ENCODE assay signal across 7 mouse cellular contexts in genomic region chr19:9980258-9980657, GRCm38 (mm10). TPM values are rescaled to one million over a fixed set of nuclear protein-coding genes. Genes with fewer than 3 reads are reported as not detected.
DNase-seq lines count a peak whose midpoint lies in the region; ATAC-seq and TF ChIP-seq lines count a peak whose summit lies in the region.

Gene Fth1 (plus strand): TSS chr19:9980598.

- H3K27me3 ChIP-seq in forebrain, embryonic 13.5 days, result no peaks in the 10 kb centered on the region
- H3K27me3 ChIP-seq in hindbrain, embryonic 11.5 days (ENCODE audit: control insufficient read depth, insufficient read depth, low read length), result no peaks in the 10 kb centered on the region
- H3K27me3 ChIP-seq in liver, embryonic 13.5 days, result no peaks in the 10 kb centered on the region

- no peak for ATAC-seq in CD4-positive, CD25-positive, alpha-beta regulatory T cell, adult 4 months
- ATAC-seq in forebrain, embryonic 13.5 days, result no peak
- ATAC-seq in hindbrain, embryonic 11.5 days (ENCODE audit: low FRiP score), result no peak
- no peak for ATAC-seq in liver, embryonic 13.5 days (ENCODE audit: low read depth)

- no peak for DNase-seq in ES-E14 (ENCODE audit: low read depth, low spot score)
- no peak for DNase-seq in hindbrain, embryonic 11.5 days (ENCODE audit: low spot score)
- no peak for DNase-seq in liver, embryonic 13.5 days
- no peak for DNase-seq in cerebellum, adult 9-11 months
- no peak for DNase-seq in thymus, postnatal 36 days

- H3K9me3 ChIP-seq in ES-E14 (ENCODE audit: control insufficient read depth, insufficient read depth, low read depth, low read length), result no peaks in the 10 kb centered on the region
- H3K9me3 ChIP-seq in forebrain, embryonic 13.5 days (replicated peaks), result no peaks in the 10 kb centered on the region
- H3K9me3 ChIP-seq in hindbrain, embryonic 11.5 days (ENCODE audit: control insufficient read depth, low read length), result no peaks in the 10 kb centered on the region
- H3K9me3 ChIP-seq in liver, embryonic 13.5 days (replicated peaks), result no peaks in the 10 kb centered on the region

- WGBS in forebrain, embryonic 13.5 days, result 90% methylated on average over 4 of the region's 4 CpGs
- 89% methylated on average over 4 of the region's 4 CpGs for WGBS in hindbrain, embryonic 11.5 days
- 71% methylated on average over 4 of the region's 4 CpGs for WGBS in liver, embryonic 13.5 days (ENCODE audit: insufficient replicate concordance)

- in situ Hi-C loops in ES-E14 (cut with MboI; ENCODE audit: low sequenced_read_pairs in 2 of 2, unreplicated experiment in 2 of 2), result no loop called here

- no peak within 1 kb of the TSS for H3K9ac ChIP-seq in ES-E14 (ENCODE audit: insufficient read depth, low read depth, low read length, poor library complexity, severe bottlenecking)
- H3K9ac ChIP-seq in forebrain, embryonic 13.5 days, result 0 out of 2 replicates have a peak within 1 kb of the TSS, but pooled peaks have one; percentile 89
- no peak within 1 kb of the TSS; the same call in 1 of the 2 replicates for H3K9ac ChIP-seq in hindbrain, embryonic 11.5 days (ENCODE audit: low read depth, low read length)
- H3K9ac ChIP-seq in liver, embryonic 13.5 days, result peak within 1 kb of the TSS; percentile 84

- H3K4me1 ChIP-seq in ES-E14 (ENCODE audit: control insufficient read depth in 2 of 2, insufficient read depth in 2 of 2, low read length in 2 of 2, poor library complexity in 1 of 2), result peaks cover 8 to 24% of the 10 kb centered on the region in 2 experiments; a peak in 3 of 4 replicates
- peaks cover 24% of the 10 kb centered on the region for H3K4me1 ChIP-seq in forebrain, embryonic 13.5 days
- 0 out of 2 replicates have a peak, but pooled peaks cover 2% of the 10 kb centered on the region for H3K4me1 ChIP-seq in hindbrain, embryonic 11.5 days (replicated peaks; ENCODE audit: control insufficient read depth, insufficient read depth, low read length)
- H3K4me1 ChIP-seq in liver, embryonic 13.5 days (replicated peaks), result peaks cover 84% of the 10 kb centered on the region

- 0 out of 2 replicates have a peak within 1 kb of the TSS, but pooled peaks have one; percentile 81 for H3K4me2 ChIP-seq in forebrain, embryonic 13.5 days
- H3K4me2 ChIP-seq in hindbrain, embryonic 11.5 days (replicated peaks; ENCODE audit: low read depth, low read length), result no peak within 1 kb of the TSS
- peak within 1 kb of the TSS; percentile 80 for H3K4me2 ChIP-seq in liver, embryonic 13.5 days

- H3K36me3 ChIP-seq in ES-E14 (ENCODE audit: control insufficient read depth, insufficient read depth, low read length, poor library complexity, severe bottlenecking), result peaks cover 13% of the 10 kb centered on the region
- peaks cover 13% of the 10 kb centered on the region for H3K36me3 ChIP-seq in forebrain, embryonic 13.5 days (ENCODE audit: poor library complexity, severe bottlenecking)
- peaks cover 3% of the 10 kb centered on the region; the same call in 1 of the 2 replicates for H3K36me3 ChIP-seq in hindbrain, embryonic 11.5 days (ENCODE audit: control insufficient read depth, insufficient read depth, low read length)
- peaks cover 19% of the 10 kb centered on the region for H3K36me3 ChIP-seq in liver, embryonic 13.5 days

- no peak within 1 kb of the TSS for H3K27ac ChIP-seq in ES-E14 (ENCODE audit: insufficient read depth, low read depth, low read length, poor library complexity, severe bottlenecking)
- H3K27ac ChIP-seq in forebrain, embryonic 13.5 days, result no peak within 1 kb of the TSS
- no peak within 1 kb of the TSS for H3K27ac ChIP-seq in hindbrain, embryonic 11.5 days (ENCODE audit: low read depth, low read length)
- H3K27ac ChIP-seq in liver, embryonic 13.5 days, result peak within 1 kb of the TSS; percentile 97

- H3K4me3 ChIP-seq in ES-E14 (ENCODE audit: insufficient read depth in 1 of 2, low read depth in 1 of 2, low read length in 2 of 2, poor library complexity in 1 of 2, severe bottlenecking in 1 of 2), result no peak within 1 kb of the TSS
- H3K4me3 ChIP-seq in forebrain, embryonic 13.5 days, result 0 out of 2 replicates have a peak within 1 kb of the TSS, but pooled peaks have one; percentile 85
- H3K4me3 ChIP-seq in hindbrain, embryonic 11.5 days (ENCODE audit: low read depth, low read length), result no peak within 1 kb of the TSS
- peak within 1 kb of the TSS; percentile 88 for H3K4me3 ChIP-seq in liver, embryonic 13.5 days (replicated peaks)

TF ChIP-seq in ES-E14, 5 proteins besides CTCF, POLR2A, EP300 and RAD21:
- no peak for TF ChIP-seq HCFC1 (IDR thresholded peaks at IDR 0.05; ENCODE audit: borderline replicate concordance, insufficient read depth, low read length)
- TF ChIP-seq MAFK (IDR thresholded peaks at IDR 0.05; ENCODE audit: insufficient read depth, low read depth, low read length), result no peak

RNA-seq across cellular contexts. Expression of gene Fth1, which starts in this region (rescaled TPM):
- 1,000 to 10,000 TPM; 2,170 to 2,387 TPM for polyA plus RNA-seq in CD4-positive, CD25-positive, alpha-beta regulatory T cell, adult 4 months (2017; shearing (Covaris generic))
- total RNA-seq in ES-E14 (2012; rRNA removed), result 413 and 478 TPM in 2 replicates
- 1,364 and 1,444 TPM in 2 replicates for polyA plus RNA-seq in forebrain, embryonic 13.5 days (2015; fragmentation: Nextera tagmentation; extraction: Ambion mirVana)
- 1,301 and 1,416 TPM in 2 replicates for polyA plus RNA-seq in hindbrain, embryonic 11.5 days (2014; fragmentation: Nextera tagmentation; extraction: Ambion mirVana)
- polyA plus RNA-seq in liver, embryonic 13.5 days (2015; fragmentation: Nextera tagmentation; extraction: Ambion mirVana), result 5,062 and 5,153 TPM in 2 replicates

Comparison
In these comparisons a context has a peak if more than half of its experiments do, and no peak if none do; other contexts are left out.
1. H3K4me3 ChIP-seq: peak in forebrain, embryonic 13.5 days (single experiment) and liver, embryonic 13.5 days (single experiment); none in ES-E14 (0 of 2) and hindbrain, embryonic 11.5 days (single experiment).
2. H3K9ac ChIP-seq: peak in forebrain, embryonic 13.5 days (single experiment) and liver, embryonic 13.5 days (single experiment); none in ES-E14 (single experiment) and hindbrain, embryonic 11.5 days (single experiment).